Mouse (Mus musculus) CH12F3 (cell line): ENCODE measurements at regions not wholly inside any gene's neighbourhood (a gene's known extent, or its start where the extent isn't known, plus 50 kb on each side); places are given as distances from the start of the nearest gene placed in this dataset.
"Not testable (repeated sequence)": the region's sequence is repeated elsewhere in the genome, so short reads cannot be mapped to it uniquely, and the experiment has no call there.

Experiments used
- in situ Hi-C: fragments of 300-500 bp; cut with MboI; formaldehyde crosslinking; loops from 2 replicates; pipeline ENCODE4 v1.14.3; 2020; ENCODE audit warnings: low sequenced_read_pairs

DNA sequence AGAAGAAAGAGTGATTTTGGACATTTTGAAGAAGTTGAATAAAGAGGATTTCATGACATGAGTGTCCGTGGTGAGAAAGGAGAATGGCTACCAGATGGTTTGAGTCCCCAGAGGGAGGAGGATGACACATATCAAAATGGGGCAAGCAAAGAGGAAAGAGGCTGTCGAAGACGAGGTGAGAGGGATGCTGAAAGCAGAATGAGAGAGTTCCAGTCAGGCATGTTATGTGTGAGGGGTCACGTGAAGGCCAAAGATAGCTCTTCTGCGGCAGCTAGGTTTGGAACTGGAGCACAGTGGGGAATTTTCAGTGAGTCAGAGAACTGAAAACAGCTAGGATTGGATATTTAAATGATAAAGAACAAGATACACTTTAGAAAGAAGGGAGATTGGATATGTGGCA lies 193.3 kb upstream of the Tmc3 start:
- in situ Hi-C loops = no loop called here

- in situ Hi-C loops = no loop called here
These were observed 192.5 kb upstream of the Tmc3 start for GRCm38 (mm10) chr7:83392181-83392580.

GRCm38 (mm10) chr7:83392625-83393024 lies 192.1 kb upstream of the Tmc3 start:
- in situ Hi-C loops = no loop called here

DNA sequence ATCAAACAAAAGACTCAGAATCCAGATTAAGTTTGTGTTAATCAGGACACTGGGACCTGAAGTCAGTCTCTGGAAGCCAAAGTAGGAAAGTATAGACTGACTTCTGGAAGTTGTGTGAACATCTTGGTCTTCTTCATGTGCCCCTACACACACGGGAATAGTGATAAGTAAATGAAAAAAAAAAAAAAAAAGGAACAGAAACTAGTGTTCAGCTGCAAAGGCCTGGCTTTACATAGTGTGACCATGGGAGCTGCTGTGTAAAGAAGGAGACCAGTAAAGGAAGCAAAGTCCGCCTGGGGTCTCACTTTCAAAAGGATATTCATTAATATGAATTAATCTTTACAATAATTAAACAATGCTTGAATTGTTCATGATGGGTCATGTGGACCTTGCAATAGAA lies 190.6 kb upstream of the Tmc3 start:
- in situ Hi-C loops = no loop called here

DNA sequence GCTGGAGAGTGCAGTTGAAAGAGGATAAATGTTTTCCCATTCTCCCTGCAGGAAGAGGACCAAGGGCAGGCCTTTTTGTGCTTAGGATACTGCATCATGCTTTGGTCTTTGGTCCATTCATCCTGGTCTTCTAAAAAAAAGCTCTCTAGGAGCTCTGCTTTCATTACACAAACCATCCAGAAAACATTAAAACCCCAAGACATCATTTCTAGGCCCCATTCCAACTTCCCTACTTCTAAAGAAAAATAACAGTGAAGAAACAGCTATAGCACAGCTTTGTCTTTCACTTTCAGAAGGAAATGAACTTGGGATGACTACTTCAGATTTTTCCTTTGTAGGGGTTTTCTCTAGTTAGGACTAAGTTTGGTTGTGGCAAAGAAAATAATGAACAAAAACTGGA lies 185.1 kb upstream of the Tmc3 start:
- in situ Hi-C loops = no loop called here

GRCm38 (mm10) chr7:83401001-83401400 lies 183.7 kb upstream of the Tmc3 start:
- in situ Hi-C loops = no loop called here

DNA sequence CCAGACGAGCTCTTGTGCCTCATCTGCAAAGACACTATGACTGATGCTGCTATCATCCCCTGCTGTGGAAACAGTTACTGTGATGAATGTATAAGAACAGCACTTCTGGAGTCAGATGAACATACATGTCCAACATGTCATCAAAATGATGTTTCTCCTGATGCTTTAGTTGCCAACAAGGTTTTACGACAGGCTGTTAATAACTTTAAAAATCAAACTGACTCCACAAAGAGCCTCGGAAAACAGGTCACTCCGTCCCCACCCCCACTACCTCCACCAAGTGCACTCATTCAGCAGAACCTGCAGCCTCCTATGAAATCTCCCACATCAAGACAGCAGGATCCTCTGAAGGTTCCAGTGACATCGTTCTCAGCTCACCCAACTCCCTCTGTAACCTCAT lies 172.0 kb upstream of the Tmc3 start:
- in situ Hi-C loops = not testable (repeated sequence)

GRCm38 (mm10) chr7:83429929-83430556 lies 154.7 kb upstream of the Tmc3 start:
- in situ Hi-C loops = no loop called here

DNA sequence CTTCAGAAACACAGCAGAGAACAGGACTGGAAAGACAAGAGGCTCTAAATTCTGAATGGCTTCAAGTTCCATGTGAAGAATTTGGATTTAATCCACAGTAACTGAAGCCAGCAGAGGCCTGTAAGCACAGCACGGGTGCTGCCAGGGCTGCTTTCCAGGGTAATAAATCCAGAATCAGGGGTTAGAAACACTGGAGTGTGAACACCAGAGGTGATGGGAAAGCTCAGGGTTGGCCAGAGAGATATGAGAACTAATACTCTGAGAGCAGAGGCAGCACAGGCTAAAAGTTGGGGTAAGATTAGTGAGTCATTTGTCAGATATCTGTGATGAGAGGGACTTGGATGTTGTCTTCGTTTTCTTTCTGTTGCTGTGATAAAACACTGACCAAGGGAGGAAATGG lies 153.6 kb upstream of the Tmc3 start:
- in situ Hi-C loops = no loop called here

DNA sequence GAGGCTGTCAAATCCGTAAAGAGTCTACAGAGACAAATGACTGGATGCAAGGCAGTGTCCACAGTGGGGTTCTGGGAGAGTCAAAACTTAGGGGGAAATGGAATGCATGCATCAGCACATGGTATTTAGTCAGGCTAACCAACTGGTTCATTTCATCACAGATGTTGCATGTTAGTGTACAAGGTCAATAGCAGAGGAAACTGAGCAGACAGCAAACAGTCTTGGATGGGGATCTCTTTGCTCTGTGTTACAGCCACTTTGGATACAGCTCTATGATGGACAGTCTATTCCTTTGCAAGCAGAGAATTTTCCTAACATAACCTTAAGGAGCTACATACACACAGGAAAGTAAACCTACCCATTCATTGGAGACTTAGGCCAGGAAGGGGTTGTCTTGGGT lies 151.9 kb upstream of the Tmc3 start:
- in situ Hi-C loops = no loop called here

DNA sequence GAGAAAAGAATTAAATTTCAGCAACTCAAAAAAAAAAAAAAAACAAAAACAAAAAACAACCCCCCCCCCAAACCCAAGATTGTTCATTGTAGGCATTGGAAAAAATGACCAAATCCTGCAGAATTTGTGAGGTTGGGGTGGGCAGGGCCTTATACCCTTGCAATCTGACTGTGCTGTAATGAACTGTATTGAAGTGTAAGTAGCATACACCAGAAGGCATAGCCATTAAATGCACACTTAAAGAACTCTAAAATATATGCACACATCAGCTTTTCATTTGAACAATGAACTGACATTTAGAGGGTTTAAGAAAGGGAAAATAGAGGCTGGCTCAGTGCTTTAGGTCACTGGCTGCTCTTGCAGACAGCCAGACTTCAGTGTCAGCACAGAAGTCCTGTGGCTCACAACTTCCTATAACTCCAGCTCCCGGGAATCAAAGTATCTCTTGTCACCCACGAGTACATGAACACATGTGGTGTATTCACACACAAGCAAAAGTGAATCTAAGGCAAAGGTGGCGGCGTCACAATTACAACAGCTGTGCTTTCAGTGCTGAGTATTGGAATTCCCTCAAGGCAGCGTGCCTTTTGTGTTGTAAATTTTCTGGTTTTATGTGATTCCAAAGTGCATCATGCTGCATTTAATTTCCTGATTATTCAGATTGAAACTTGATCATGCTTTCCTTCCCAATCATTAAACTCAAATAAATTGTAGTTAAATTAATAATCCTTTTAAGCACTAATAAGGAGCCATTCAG lies 150.6 kb upstream of the Tmc3 start:
- in situ Hi-C loops = no loop called here

GRCm38 (mm10) chr7:83438538-83439393 lies 146.0 kb upstream of the Tmc3 start:
- in situ Hi-C loops = no loop called here

DNA sequence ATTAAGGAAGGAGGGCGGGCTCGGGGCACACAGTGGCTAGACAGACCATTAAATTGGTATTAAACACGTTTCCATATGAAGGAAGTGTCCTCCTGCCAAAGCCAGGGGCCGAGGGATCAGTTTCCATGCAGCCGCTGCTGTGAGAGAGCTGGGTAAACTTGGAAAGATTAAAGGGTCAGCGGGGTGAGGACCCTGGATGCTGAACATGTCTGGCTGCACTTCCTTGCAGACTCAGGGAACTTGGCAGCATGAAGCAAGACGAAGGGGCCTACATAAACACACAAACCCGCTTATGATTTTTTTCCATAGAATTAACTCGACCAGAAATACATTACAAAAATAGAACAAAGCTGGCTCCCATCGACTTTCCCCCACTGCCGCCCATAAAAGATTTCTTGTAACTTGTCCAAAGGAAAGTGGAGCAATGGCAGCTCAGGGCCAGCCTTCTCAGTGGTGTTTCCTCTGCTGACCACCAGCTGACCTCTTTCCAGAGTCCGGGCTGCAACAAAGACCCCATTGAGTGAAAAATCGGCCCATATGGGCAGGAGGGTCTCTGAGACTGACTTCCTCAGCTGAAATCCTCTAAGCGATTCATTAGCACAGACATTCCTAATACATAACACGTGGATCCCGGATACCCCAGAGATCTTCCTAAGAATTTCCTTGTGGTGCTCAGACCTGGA lies 141.0 kb upstream of the Tmc3 start:
- in situ Hi-C loops = no loop called here

DNA sequence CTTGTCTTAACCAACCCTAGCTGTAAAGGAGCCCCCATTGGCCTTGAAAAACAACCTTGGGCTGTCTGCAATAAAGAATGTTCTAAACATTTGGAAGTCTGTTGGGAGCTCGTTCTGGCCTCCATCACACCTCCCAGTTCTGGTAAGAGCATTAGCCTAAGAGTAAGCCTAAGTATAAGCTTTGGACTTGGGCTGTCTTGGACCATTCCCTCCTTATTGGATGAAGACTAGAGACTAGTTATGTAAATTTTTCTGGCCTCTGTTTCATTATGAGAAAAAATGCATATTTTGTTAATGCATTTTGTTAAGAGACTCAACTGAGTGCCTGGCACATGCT lies 140.5 kb upstream of the Tmc3 start:
- in situ Hi-C loops = no loop called here

- in situ Hi-C loops = no loop called here
These were observed 139.4 kb upstream of the Tmc3 start for GRCm38 (mm10) chr7:83445181-83445926.

GRCm38 (mm10) chr7:83450346-83450745 lies 134.4 kb upstream of the Tmc3 start:
- in situ Hi-C loops = no loop called here

DNA sequence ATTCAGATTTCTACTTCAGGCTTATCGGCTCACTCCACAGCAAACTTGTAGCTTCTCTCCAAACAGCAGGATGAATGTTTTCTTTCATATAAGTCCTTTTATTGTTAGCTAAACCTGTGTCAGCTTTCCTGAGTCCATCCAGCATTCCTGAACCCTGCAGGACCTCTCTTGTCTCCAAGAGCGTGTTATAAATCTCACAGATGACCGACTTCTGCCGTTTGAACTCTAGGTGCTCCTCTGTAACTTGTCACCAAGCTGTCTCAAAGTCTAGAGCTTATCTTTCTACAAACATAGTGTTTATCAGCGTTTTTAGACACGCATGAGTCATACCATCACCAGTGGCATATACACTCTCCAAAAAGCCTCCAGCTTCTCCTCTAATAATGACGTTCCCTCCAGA lies 132.4 kb upstream of the Tmc3 start:
- in situ Hi-C loops = no loop called here

DNA sequence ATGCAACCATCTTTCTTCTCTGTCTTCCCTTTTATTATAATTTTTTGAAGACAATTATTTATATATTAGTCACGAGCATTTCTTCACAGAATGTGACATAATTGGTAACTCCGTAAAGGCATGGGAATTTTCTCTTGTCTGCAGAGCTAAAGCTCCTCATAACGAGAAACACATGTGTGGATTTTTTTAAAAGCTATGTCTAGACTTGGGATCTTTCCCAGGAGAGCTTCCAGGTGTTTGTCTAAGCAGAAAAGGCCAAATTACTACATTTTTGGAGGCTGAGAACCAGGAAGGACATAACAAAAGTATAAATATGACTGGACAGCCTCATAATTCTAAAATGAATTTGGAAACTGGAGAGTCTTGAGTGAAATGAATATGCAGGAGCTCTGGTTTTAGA lies 125.2 kb upstream of the Tmc3 start:
- in situ Hi-C loops = no loop called here

- in situ Hi-C loops = no loop called here
These were observed 117.7 kb upstream of the Tmc3 start for GRCm38 (mm10) chr7:83467006-83467405.

DNA sequence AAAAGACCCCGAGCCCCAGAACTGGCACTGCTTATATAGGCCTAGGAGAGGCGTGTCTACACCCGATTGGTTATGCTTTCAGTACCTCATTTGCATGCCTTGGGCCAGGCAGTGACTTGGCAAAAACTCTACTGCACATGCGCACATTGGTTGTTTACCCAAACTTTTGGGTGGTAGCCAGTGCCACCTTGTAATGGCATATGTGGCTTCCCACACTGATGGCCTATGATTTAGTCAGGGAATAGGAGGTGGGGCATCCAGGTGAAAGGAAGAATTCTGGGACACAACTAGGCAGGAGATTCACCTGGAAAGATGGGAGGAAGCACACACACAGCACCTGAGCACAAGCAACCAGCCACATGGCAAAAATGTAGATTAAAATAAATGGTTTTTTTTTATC lies 114.9 kb upstream of the Tmc3 start:
- in situ Hi-C loops = not testable (repeated sequence)

- in situ Hi-C loops = no loop called here
These were observed 113.6 kb upstream of the Tmc3 start for GRCm38 (mm10) chr7:83471111-83471510.
